Mouse (Mus musculus) central nervous system, embryonic 11.5 days (tissue): Measurements from ENCODE around the gene Pfkfb2. TPM values are rescaled to one million over a fixed set of nuclear protein-coding genes. Genes with fewer than 3 reads are reported as not detected.

Source experiments
- polyA plus RNA-seq: library from polyadenylated mRNA; depleted of rRNA; stranded (reverse); fragments of >200 nt; gene quantifications from 2 replicates; pipeline ENCODE4 v1.2.3, GENCODE M21; 2012; rRNA removed

The Pfkfb2 gene
- polyA plus RNA-seq: 19.9 and 20.8 TPM in 2 replicates

DNA sequence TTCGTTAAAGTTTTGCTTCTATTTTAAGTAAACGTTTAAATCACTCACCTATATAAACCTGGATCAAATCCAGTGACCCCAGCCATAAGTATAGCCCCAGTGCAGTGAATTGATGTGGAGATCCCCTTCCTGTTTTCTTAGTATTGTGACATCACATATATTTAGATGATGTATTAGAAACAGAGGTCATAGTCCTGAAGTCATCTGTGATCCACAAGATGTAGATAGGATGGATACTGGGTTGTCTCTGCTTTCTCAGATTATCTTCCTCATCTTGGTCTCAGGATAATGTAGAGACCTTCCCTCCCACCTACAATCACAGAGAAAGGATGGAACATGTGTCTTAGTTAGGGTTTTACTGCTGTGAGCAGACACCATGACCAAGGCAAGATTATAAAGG lies at the start of gene Pfkfb2:
TSS of gene Pfkfb2 (minus strand) at position 101 of the 400 bp plus-strand sequence.

DNA sequence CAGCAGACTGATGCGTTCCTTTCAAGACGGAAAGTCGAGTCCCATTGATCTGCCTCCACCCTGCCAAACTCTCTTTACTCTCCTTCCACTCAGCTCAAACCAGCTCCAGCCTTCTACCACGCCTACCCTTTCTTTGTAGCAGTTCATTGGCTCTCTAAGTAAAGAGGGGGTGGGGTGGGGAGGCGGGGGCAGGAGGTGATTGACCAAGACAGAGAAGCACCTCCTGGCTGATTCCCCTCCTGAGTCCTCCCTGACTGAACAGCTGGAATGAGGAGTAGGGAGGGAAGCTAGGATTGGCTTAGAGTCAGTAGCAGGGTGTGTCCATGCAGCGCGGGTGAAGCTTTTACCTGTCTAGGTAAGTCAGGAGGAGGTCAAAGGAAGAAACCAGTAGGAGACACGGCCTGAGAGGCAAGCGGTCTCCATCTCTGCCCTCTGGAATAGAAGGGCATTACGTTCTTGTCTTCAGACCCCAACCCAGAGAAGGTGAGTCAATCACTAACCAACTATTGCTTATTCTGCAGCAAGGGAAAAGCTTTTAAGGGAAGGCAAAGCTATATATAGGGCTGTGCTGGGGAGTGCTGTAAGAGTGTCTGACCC lies 2.8 kb upstream of the Pfkfb2 start, which contains the start of gene AA986860:
TSS of gene AA986860 (plus strand) at position 236 of the 597 bp plus-strand sequence.

DNA sequence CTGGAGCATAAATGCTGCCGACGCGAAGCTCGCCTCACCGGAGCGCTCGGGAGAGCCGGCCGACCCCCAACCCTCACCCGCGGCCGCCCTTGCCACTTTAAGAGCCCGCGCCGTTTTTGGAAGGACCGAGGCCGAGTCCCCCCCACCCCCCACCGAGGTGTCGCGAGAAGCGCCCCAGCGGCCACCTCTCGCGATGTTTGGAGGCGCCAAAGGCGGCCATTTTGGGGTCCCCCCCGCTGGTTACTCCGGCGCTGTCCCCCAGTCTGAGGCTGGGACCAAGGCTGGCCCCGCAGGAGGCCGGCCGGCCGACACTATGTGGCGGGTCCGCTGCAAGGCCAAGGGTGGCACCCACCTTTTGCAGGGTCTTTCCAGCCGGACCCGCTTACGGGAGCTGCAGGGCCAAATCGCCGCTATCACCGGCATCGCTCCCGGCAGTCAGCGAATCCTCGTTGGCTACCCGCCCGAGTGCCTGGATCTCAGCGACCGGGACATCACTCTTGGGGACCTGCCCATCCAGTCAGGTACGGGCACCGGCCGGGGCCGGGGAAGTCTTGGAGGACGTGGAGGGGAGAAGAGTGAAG lies 11.7 kb downstream of the Pfkfb2 start, which contains the start of gene Yod1:
TSS of gene Yod1 (plus strand) at position 37 of the 581 bp plus-strand sequence.

GRCm38 (mm10) chr1:130715561-130716217 lies 13.4 kb downstream of the Pfkfb2 start, which contains the start of gene Gm29427:
TSS of gene Gm29427 (minus strand) at chr1:130715799.

GRCm38 (mm10) chr1:130661454-130661853 lies 67.6 kb downstream of the Pfkfb2 start, which contains the start of gene C4bp:
TSS of gene C4bp (minus strand) at chr1:130661632.

Other genes with a start within 250 kb of the Pfkfb2 start
- gene Zp3r, start 99.6 kb downstream of the Pfkfb2 start, polyA plus RNA-seq: not detected in 2 replicates
- 0.02 and 0.04 TPM in 2 replicates for gene C4bp, start 67.6 kb downstream of the Pfkfb2 start, polyA plus RNA-seq
- gene Gm29427, start 13.5 kb downstream of the Pfkfb2 start, polyA plus RNA-seq: 0.10 TPM in 1 of 2 replicates, not detected in the other
- gene Yod1, start 11.9 kb downstream of the Pfkfb2 start, polyA plus RNA-seq: 2.9 and 5.2 TPM in 2 replicates
- gene AA986860, start 2.7 kb upstream of the Pfkfb2 start, polyA plus RNA-seq: 0.67 and 0.72 TPM in 2 replicates
- 0.06 and 0.07 TPM in 2 replicates for gene Fcamr, start 71.6 kb upstream of the Pfkfb2 start, polyA plus RNA-seq
- 0.02 and 0.06 TPM in 2 replicates for gene Pigr, start 97.4 kb upstream of the Pfkfb2 start, polyA plus RNA-seq
- gene Fcmr, start 136.4 kb upstream of the Pfkfb2 start, polyA plus RNA-seq: not detected in 2 replicates
- gene Il24, start 158.2 kb upstream of the Pfkfb2 start, polyA plus RNA-seq: not detected in 2 replicates
- not detected in 2 replicates for gene Il20, start 182.2 kb upstream of the Pfkfb2 start, polyA plus RNA-seq
- 0.07 and 0.10 TPM in 2 replicates for gene Il19, start 210.9 kb upstream of the Pfkfb2 start, polyA plus RNA-seq